13 mouse cellular contexts compared by ENCODE assay signal in the genomic region with DNA sequence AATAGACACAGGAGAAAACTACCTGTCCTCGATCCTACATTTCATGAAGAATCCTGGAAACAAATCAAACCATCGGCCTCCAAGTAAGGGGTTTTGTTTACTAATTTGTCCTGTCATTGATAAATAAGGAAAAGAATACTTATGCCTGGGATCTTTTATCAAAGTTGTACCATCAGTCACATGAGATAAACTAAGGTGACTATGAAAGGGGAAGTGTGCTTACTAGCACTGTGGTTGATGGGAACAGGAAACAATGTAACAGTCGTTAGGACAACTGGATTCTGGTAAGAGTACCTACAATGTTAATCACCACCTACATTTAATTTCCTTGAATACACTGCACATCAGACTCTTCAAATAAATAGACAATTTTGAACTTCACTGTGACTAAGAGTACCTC. TPM values are rescaled to one million over a fixed set of nuclear protein-coding genes. Genes with fewer than 3 reads are reported as not detected.
"Had no signal": no experiment of that assay in that cellular context is flagged by ENCODE, and none has a peak within 500 bp of the region (broad histone marks: within the 10 kb centered on the region; RNA-seq: fewer than 3 reads in every experiment).

No protein-coding gene starts in this region.

- H3K27me3 ChIP-seq: liver, embryonic 13.5 days; stomach, embryonic 15.5 days had no signal

- H3K4me1 ChIP-seq: liver, embryonic 13.5 days; stomach, embryonic 15.5 days had no signal

- H3K9me3 ChIP-seq: liver, embryonic 13.5 days; stomach, embryonic 15.5 days had no signal

- DNase-seq: kidney, adult 11 months; kidney, adult 8-10 months; kidney, postnatal 14 days; kidney, postnatal 4 days; liver, embryonic 13.5 days; lung, adult 2 months; midbrain, embryonic 14.5 days; right cerebral cortex, postnatal 4 days; thymus, postnatal 25 days had no signal

- H3K4me3 ChIP-seq: liver, embryonic 13.5 days; stomach, embryonic 15.5 days had no signal

RNA-seq across cellular contexts. Expression of gene Tshr, which starts 15.2 kb away (rescaled TPM):
- total RNA-seq: liver, adult 2 months; megakaryocyte-erythroid progenitor cell, adult 5-6 weeks had no signal
- polyA plus RNA-seq: liver, adult 2 months; macrophage had no signal
